Mouse (Mus musculus) brown adipose tissue, adult 24 weeks (tissue): ENCODE measurements at regions not wholly inside any gene's neighbourhood (a gene's known extent, or its start where the extent isn't known, plus 50 kb on each side); places are given as distances from the start of the nearest gene placed in this dataset.

ENCODE experiments used
- H3K27ac ChIP-seq: fragments of 200-500 bp; replicated peaks from 2 replicates; pipeline ENCODE4 v1.5.1; 2012; ENCODE audit warnings: low read depth, mild to moderate bottlenecking, low read length
- H3K4me1 ChIP-seq: fragments of 200-500 bp; 2 replicates; pipeline ENCODE4 v1.6.1; 2012; ENCODE audit warnings: low read length, mixed read lengths; ENCODE audit not compliant: control insufficient read depth, insufficient read depth, insufficient read length
- H3K4me3 ChIP-seq: fragments of 200-500 bp; 2 replicates; pipeline ENCODE4 v1.5.1; 2012; ENCODE audit warnings: low read depth, mild to moderate bottlenecking, low read length, moderate library complexity; ENCODE audit not compliant: insufficient read depth

DNA sequence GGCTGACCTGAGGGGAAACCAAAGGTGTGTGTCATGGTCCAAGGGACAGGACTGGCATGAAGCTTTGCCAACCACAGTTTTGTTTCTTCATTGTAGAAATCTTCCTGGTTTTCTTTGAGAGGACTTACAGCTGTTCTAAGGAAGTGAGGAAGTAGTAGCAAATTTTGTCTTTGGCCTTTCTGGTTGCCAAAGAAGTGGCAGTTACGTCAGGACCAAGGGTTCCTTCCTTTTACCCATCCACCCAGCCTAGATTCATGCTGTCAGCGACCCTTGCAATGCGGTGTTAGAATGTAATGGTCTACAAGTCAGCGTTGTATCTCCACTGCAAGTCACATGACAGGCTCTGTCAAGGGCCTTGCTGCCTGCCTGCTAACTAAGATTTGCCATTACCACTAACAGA is 103.4 kb upstream of the Mbnl2 start:
- Histone ChIP-seq H3K4me1 (no peaks in the 10 kb centered on the region), H3K27ac (no peak overlapping the region), H3K4me3 (no peak overlapping the region)

DNA sequence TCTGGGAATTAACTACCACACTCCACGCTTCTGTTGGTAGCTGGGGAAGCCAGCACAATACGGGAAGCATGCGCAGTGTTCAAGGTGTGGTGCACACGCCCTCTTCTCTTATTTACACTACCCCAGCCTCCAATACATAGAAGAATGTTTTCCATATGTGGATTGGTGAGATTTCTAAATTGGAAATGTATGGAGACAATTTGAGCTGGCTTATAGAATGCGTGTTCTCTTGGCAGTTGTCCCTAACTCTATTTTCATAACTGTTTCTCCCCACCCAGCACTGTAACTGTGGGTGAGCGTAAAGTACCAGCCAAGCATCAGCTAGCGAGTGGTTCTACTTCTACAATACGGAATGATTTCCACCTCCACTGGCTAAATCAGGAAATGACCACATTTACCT is 102.6 kb upstream of the Mbnl2 start:
- Histone ChIP-seq H3K27ac (no peak overlapping the region), H3K4me1 (no peaks in the 10 kb centered on the region), H3K4me3 (no peak overlapping the region)

DNA sequence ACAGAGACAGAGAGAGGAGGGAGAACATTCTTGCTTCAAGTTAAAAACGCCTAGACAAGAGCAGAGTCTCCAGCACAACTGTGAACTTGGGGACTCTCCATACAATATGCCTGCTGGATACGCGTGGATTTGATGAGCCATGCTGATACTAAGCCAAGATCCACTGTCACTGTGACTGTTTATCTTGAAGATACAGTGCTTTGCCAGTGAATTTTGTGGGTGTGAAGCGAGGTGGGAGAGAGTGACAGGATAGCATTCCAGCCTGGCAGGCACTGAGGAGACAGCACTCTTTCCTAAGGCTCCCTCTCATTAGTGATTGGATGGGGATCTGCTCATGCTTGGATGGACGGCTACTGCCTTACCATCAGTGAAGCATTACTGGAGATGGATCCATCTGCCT is 100.9 kb upstream of the Mbnl2 start:
- Histone ChIP-seq H3K27ac (no peak overlapping the region), H3K4me1 (no peaks in the 10 kb centered on the region), H3K4me3 (no peak overlapping the region)

DNA sequence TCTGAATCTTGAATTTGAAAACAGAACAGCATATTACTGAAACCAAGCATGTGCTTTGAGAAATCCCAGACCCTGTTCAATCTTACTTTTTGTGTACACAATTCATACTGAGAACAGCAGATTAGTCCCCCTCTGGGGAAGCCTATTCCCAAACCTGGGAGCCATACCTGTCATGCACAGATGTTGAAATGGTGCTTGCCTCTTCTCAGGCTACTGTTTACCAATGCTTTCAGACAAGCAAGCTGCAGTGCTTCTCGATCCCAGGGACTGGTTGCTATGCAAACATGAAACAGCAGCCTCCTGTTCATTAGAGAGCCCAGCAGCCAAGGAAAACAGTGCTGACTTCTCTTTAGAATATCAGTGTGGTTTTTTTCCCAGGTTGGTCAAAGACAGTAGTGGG is 80.3 kb upstream of the Mbnl2 start:
- H3K4me3 ChIP-seq, result no peak overlapping the region
- H3K4me1 ChIP-seq, result no peaks in the 10 kb centered on the region
- H3K27ac ChIP-seq, result no peak overlapping the region

DNA sequence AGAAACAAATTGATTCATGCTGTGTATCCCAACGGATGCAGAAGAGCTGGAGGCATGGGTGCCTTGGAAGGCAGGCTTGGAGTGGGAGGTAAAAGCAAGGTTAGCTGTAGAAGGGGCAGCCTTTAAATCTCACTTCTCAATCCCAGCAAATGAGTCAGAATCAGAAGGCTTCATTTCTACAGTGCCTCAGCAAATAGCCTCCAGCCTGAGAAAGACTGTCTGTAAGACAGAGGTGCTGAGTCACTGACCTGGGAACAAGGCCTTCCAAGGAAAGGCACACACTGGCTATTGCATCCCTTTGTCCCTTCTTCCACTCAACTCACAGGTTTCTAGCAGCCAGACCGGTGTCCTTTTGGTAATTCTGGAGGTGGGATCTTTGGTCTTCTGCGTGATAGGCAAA is 63.7 kb upstream of the Mbnl2 start:
- Histone ChIP-seq H3K4me3 (no peak overlapping the region), H3K4me1 (no peaks in the 10 kb centered on the region), H3K27ac (no peak overlapping the region)

DNA sequence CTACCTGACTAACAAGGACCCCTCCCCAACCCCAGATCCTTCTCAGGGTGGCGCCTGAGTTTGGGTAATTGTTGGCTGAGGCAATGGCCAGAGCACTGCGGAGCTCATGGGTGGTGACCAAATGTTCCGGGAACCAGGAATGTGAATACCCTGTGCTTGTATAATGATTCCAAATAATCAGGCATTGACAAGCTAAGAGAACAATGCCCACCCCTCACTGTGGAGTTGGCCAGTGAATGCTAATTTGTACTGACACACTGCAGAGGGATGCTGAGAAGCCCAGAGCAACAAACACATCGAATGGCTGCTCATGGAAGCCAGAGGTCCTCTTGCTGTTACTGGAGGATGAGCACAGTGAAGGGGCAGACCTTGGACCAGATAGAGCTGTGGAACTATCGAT is 62.8 kb upstream of the Mbnl2 start:
- H3K4me3 ChIP-seq, result no peak overlapping the region
- H3K4me1 ChIP-seq, result no peaks in the 10 kb centered on the region
- H3K27ac ChIP-seq, result no peak overlapping the region

DNA sequence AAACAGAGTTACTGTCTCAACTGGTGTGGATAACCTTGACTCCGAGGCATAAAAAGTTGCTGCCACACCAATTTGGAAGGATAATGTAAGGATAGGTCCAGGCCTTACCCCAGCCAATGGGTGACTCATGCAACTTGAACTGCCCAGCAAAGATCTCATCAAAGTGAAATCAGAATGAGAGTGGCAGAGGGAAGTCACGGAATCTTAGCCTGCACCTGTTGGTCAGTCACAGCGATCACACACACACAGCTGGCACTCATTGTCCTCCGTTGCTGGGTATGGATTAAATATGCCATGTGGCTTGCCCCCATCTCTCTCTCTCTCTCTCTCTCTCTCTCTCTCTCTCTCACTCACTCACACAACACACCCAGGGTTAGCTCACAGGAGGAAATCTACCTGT is 56.2 kb upstream of the Mbnl2 start:
- no peak overlapping the region for H3K27ac ChIP-seq
- H3K4me3 ChIP-seq, result no peak overlapping the region
- no peaks in the 10 kb centered on the region for H3K4me1 ChIP-seq

DNA sequence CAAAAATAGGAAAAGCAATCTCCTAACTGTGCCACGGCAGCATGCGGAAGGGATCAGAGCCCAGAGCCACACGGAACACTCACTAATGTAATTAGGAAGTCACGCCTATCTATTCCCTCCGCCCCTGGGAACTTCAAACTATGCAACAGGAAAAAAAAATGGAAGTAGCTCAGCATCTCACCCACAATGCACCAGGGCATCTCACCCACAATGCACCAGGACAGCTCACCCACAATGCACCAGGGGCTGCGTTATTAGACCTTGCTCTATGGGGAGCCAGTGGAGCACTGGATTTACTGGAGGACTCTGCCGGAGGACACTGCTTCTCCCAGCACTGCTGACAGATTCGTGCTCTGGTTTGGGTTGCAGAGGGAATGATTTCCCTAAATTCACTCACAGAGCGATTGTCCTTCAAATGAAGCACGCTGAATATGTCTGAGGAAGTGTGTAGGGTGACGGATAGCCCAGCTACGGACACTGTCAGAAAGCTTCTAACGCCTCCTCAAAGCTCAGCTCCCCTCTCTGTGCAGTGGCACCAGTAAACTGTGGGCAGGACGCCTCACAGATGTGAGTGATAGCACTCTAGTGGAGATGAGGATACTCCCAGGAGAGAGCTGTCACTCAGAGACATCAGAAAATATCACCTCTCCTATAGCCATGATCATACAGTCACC is 51.8 kb upstream of the Mbnl2 start:
- H3K4me3 ChIP-seq, result no peak overlapping the region
- no peak overlapping the region for H3K27ac ChIP-seq

DNA sequence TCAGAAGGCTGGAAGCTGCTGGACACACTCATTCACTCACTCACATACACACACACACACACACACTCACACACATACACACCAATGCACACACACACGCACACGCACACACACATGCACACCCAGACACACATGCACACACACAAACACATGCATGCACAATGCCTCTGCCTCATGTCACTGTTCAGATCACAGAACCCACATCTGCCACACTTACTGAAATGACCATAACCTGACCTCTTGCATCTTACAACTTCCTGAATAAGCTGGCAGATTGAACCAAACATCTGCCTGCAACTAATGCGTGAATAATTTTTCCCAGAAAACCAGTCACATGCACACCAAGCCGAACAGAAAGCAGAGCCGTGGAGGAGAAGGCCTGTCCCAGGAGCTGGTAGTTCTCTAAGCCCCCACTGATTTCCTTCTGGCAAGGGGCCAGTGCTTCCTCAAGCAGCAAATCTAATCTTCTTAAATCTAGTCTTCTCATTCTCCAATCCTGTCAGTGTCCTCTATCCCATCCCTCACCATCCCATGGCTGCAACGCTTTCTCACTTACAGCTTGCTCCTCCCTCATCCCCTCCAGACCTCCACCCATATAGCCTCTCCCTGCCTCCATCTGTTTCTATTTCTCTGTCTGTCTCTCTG is 51.1 kb upstream of the Mbnl2 start:
- H3K27ac ChIP-seq, result no peak overlapping the region
- no peaks in the 10 kb centered on the region for H3K4me1 ChIP-seq
- no peak overlapping the region for H3K4me3 ChIP-seq

More for the DNA sequence above, 51.8 kb upstream of the Mbnl2 start:
- no peaks in the 10 kb centered on the region for H3K4me1 ChIP-seq

DNA sequence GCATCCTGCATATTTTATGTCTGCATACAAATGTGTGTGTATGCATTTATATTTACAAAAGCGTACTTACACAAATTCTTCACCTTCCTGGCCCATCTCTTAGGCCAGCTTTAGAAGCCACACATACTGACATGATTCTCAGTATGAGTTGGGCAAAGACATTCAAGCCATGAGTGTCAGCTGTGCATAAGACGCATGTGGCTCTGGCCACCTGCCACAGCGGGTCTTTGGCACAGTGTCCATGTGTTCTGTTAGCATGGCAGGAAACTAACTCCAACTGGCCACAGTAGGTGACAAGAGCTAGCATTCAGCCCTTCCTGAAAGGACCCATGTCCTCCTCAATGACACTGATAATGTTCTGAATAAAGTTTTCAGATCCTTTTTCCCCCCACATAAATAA is 49.8 kb upstream of the Mbnl2 start:
- no peak overlapping the region for H3K27ac ChIP-seq
- no peak overlapping the region for H3K4me3 ChIP-seq
- H3K4me1 ChIP-seq, result no peaks in the 10 kb centered on the region
